Mouse (Mus musculus): ENCODE measurements at regions not wholly inside any gene's neighbourhood (a gene's known extent, or its start where the extent isn't known, plus 50 kb on each side); places are given as distances from the start of the nearest gene placed in this dataset.

DNA sequence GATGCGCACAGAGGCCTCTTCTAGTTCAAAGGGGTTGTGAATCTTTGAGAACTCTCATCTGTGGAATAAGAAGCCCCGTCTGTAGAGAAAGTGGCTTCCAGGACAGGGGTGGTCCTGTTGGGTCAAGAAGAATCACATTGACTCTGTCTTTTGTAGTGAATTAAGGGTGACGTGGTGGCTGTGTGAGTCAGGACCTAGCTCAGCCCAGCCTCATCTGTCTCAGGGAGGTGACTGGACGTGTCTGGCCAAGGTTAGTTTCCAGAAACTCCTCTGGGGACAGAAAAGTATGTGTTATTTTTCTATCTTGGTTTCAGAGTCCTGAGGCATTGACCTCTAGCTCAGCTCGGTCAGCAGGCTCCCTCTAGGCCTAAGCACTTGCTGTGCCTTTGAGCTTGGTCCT lies 73.3 kb upstream of the Lep start:
- no peak overlapping the region for H3K4me3 ChIP-seq
- H3K4me2 ChIP-seq (ENCODE audit: low read depth), result no peak overlapping the region
- TF ChIP-seq MYOD1 (IDR thresholded peaks at IDR 0.05; ENCODE audit: control insufficient read depth in 1 of 3, insufficient read length in 2 of 3, low read depth in 2 of 3) (no peak), REST (IDR thresholded peaks at IDR 0.05; ENCODE audit: insufficient read depth, insufficient read length) (no peak), TCF12 (IDR thresholded peaks at IDR 0.05; ENCODE audit: insufficient read depth, poor library complexity, severe bottlenecking) (no peak), TCF3 (IDR thresholded peaks at IDR 0.05; ENCODE audit: insufficient read length, low read depth) (no peak), USF1 (IDR thresholded peaks at IDR 0.05; ENCODE audit: low read depth) (no peak), POLR2A (IDR thresholded peaks at IDR 0.05; ENCODE audit: insufficient read length, low read depth) (no peak), CEBPB (IDR thresholded peaks at IDR 0.05; ENCODE audit: insufficient read depth, poor library complexity, severe bottlenecking) (no peak), MAX (IDR thresholded peaks at IDR 0.05; ENCODE audit: low read depth) (no peak), SRF (IDR thresholded peaks at IDR 0.05; ENCODE audit: control insufficient read depth, insufficient read length, low read depth) (no peak)
- peaks cover 18% of the 10 kb centered on the region for H3K27me3 ChIP-seq (ENCODE audit: control insufficient read depth, insufficient read depth, insufficient read length)
- H3K36me3 ChIP-seq (ENCODE audit: control insufficient read depth, insufficient read depth), result no peaks in the 10 kb centered on the region
- no peaks in the 10 kb centered on the region for H3K79me2 ChIP-seq (ENCODE audit: control insufficient read depth, insufficient read depth)
- no peak overlapping the region for H3ac ChIP-seq (ENCODE audit: control insufficient read depth, insufficient read length)

DNA sequence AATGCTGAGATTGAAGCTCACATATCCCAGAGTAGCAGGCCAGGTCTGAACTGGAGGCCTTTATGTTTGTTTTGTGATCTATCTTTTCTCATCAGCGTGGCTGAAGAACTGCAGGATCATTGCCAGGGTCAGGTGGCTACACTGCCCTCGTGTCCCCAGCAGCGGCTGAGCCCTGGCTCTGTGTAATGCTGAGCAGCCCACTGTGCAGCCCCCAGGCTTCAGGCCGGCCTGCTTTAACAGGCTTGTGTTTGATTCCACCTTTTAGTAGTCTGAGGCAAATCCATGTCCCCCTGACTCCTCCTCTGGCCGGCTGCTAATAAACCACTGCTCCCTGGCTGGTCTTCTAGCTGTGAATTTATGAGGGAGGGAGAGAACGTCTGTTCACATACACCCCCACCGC lies 72.6 kb upstream of the Lep start:
- no peak overlapping the region for H3K4me2 ChIP-seq (ENCODE audit: low read depth)
- peaks cover 13% of the 10 kb centered on the region for H3K27me3 ChIP-seq (ENCODE audit: control insufficient read depth, insufficient read depth, insufficient read length)
- TF ChIP-seq POLR2A (IDR thresholded peaks at IDR 0.05; ENCODE audit: insufficient read length, low read depth), result no peak

DNA sequence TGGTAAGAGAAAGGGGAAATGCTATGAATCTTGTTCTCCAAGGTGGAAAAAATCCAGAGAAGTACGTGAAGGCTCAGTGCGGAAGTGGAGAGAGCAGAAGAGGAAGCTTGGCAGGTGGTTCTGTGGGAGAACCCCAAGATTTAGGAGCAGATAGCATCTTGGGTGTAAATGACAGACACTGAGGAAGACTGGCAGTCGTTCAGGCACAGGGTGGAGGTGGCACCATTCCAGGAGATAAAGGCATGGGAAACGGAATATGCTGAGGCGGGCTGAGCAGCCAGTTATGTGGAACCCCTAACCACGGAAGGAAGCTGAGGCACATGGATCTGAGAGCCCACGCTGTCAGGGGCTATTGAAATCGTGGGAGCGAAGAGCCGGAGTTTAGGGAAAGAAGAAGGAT lies 70.6 kb upstream of the Lep start:
- Histone ChIP-seq H3ac (ENCODE audit: control insufficient read depth, insufficient read length) (no peak overlapping the region), H3K27me3 (ENCODE audit: control insufficient read depth, insufficient read depth, insufficient read length) (peaks cover 16% of the 10 kb centered on the region), H3K4me3 (no peak overlapping the region), H3K79me2 (ENCODE audit: control insufficient read depth, insufficient read depth) (no peaks in the 10 kb centered on the region), H3K36me3 (ENCODE audit: control insufficient read depth, insufficient read depth) (no peaks in the 10 kb centered on the region), H3K4me2 (ENCODE audit: low read depth) (no peak overlapping the region)
- TF ChIP-seq E2F4 (IDR thresholded peaks at IDR 0.05; ENCODE audit: insufficient read depth), result no peak
- no peak for TF ChIP-seq SRF (IDR thresholded peaks at IDR 0.05; ENCODE audit: control insufficient read depth, insufficient read length, low read depth)
- TF ChIP-seq POLR2A (IDR thresholded peaks at IDR 0.05; ENCODE audit: insufficient read length, low read depth), result no peak
- no peak for TF ChIP-seq TCF3 (IDR thresholded peaks at IDR 0.05; ENCODE audit: insufficient read length, low read depth)
- no peak for TF ChIP-seq MAX (IDR thresholded peaks at IDR 0.05; ENCODE audit: low read depth)
- TF ChIP-seq POLR2AphosphoS2 (IDR thresholded peaks at IDR 0.05; ENCODE audit: insufficient read length, low read depth), result no peak
- no peak for TF ChIP-seq MYOG (IDR thresholded peaks at IDR 0.05; ENCODE audit: control insufficient read depth in 1 of 3, insufficient read depth in 1 of 3, insufficient read length in 2 of 3, low read depth in 2 of 3)
- no peak for TF ChIP-seq REST (IDR thresholded peaks at IDR 0.05; ENCODE audit: insufficient read depth, insufficient read length)
- no peak for TF ChIP-seq MYOD1 (IDR thresholded peaks at IDR 0.05; ENCODE audit: control insufficient read depth in 1 of 3, insufficient read length in 2 of 3, low read depth in 2 of 3)
- no peak for TF ChIP-seq USF1 (IDR thresholded peaks at IDR 0.05; ENCODE audit: low read depth)
- TF ChIP-seq TCF12 (IDR thresholded peaks at IDR 0.05; ENCODE audit: insufficient read depth, poor library complexity, severe bottlenecking), result no peak
- no peak for TF ChIP-seq CEBPB (IDR thresholded peaks at IDR 0.05; ENCODE audit: insufficient read depth, poor library complexity, severe bottlenecking)

More for the DNA sequence above, 72.6 kb upstream of the Lep start:
- H3ac ChIP-seq (ENCODE audit: control insufficient read depth, insufficient read length), result no peak overlapping the region
- no peaks in the 10 kb centered on the region for H3K79me2 ChIP-seq (ENCODE audit: control insufficient read depth, insufficient read depth)
- no peaks in the 10 kb centered on the region for H3K36me3 ChIP-seq (ENCODE audit: control insufficient read depth, insufficient read depth)
- no peak overlapping the region for H3K4me3 ChIP-seq

DNA sequence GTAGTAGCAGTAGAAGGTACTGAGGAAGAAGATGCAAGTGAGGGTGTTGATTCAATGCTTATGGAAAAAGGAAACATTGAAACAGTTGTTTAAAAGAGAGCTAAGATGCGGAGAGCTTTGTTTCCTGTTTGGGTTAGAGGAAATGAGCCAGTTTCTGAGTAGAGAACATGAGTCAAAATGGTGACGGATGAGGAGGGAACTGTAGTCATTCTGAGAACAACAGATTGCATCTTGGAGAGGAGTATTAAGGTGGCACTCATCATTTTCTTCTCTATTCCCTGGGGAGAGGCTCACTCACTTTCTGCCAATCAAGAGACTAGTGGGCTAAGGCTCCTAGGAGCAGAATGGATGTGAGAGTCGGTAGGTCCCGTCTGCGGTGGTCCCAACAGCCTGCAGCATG lies 69.8 kb upstream of the Lep start:
- Histone ChIP-seq H3ac (ENCODE audit: control insufficient read depth, insufficient read length) (no peak overlapping the region), H3K4me2 (ENCODE audit: low read depth) (no peak overlapping the region), H3K36me3 (ENCODE audit: control insufficient read depth, insufficient read depth) (no peaks in the 10 kb centered on the region), H3K79me2 (ENCODE audit: control insufficient read depth, insufficient read depth) (no peaks in the 10 kb centered on the region), H3K27me3 (ENCODE audit: control insufficient read depth, insufficient read depth, insufficient read length) (peaks cover 16% of the 10 kb centered on the region), H3K4me3 (no peak overlapping the region)
- TF ChIP-seq E2F4 (IDR thresholded peaks at IDR 0.05; ENCODE audit: insufficient read depth) (no peak), TCF3 (IDR thresholded peaks at IDR 0.05; ENCODE audit: insufficient read length, low read depth) (no peak), MAX (IDR thresholded peaks at IDR 0.05; ENCODE audit: low read depth) (no peak), REST (IDR thresholded peaks at IDR 0.05; ENCODE audit: insufficient read depth, insufficient read length) (no peak), SRF (IDR thresholded peaks at IDR 0.05; ENCODE audit: control insufficient read depth, insufficient read length, low read depth) (no peak)

DNA sequence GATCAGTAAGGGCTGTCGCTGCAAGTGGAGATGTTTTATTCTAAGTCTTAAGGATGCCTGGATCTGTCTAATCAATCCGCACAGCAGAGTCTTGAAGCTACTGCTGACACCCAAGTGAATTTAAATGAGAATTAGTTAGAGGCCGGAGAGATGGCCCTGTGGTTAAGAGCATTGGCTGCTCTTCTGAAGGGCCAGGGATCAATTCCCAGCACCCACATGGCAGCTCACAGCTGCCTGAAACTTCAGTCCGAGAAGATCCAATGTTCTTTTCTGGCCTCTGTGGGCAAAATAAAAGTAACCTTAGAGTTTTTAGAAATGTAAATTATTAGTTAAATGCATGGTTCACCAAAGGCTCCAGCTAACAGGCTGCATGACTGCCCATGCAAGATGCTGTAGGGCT lies 65.5 kb upstream of the Lep start:
- no peak overlapping the region for H3K4me3 ChIP-seq
- H3K79me2 ChIP-seq (ENCODE audit: control insufficient read depth, insufficient read depth), result no peaks in the 10 kb centered on the region
- TF ChIP-seq CEBPB (IDR thresholded peaks at IDR 0.05; ENCODE audit: insufficient read depth, poor library complexity, severe bottlenecking), result no peak
- no peak for TF ChIP-seq REST (IDR thresholded peaks at IDR 0.05; ENCODE audit: insufficient read depth, insufficient read length)
- TF ChIP-seq MYOG (IDR thresholded peaks at IDR 0.05; ENCODE audit: control insufficient read depth in 1 of 3, insufficient read depth in 1 of 3, insufficient read length in 2 of 3, low read depth in 2 of 3), result no peak
- no peak for TF ChIP-seq TCF3 (IDR thresholded peaks at IDR 0.05; ENCODE audit: insufficient read length, low read depth)
- no peak for TF ChIP-seq USF1 (IDR thresholded peaks at IDR 0.05; ENCODE audit: low read depth)
- TF ChIP-seq MYOD1 (IDR thresholded peaks at IDR 0.05; ENCODE audit: control insufficient read depth in 1 of 3, insufficient read length in 2 of 3, low read depth in 2 of 3), result no peak
- TF ChIP-seq POLR2AphosphoS2 (IDR thresholded peaks at IDR 0.05; ENCODE audit: insufficient read length, low read depth), result no peak
- no peak for TF ChIP-seq MAX (IDR thresholded peaks at IDR 0.05; ENCODE audit: low read depth)
- no peak for TF ChIP-seq POLR2A (IDR thresholded peaks at IDR 0.05; ENCODE audit: insufficient read length, low read depth)
- no peak for TF ChIP-seq SRF (IDR thresholded peaks at IDR 0.05; ENCODE audit: control insufficient read depth, insufficient read length, low read depth)
- no peak for TF ChIP-seq TCF12 (IDR thresholded peaks at IDR 0.05; ENCODE audit: insufficient read depth, poor library complexity, severe bottlenecking)
- TF ChIP-seq E2F4 (IDR thresholded peaks at IDR 0.05; ENCODE audit: insufficient read depth), result no peak
- H3ac ChIP-seq (ENCODE audit: control insufficient read depth, insufficient read length), result no peak overlapping the region
- no peaks in the 10 kb centered on the region for H3K36me3 ChIP-seq (ENCODE audit: control insufficient read depth, insufficient read depth)
- no peak overlapping the region for H3K4me2 ChIP-seq (ENCODE audit: low read depth)
- H3K27me3 ChIP-seq (ENCODE audit: control insufficient read depth, insufficient read depth, insufficient read length), result peaks cover 16% of the 10 kb centered on the region
